Mouse (Mus musculus) limb, embryonic 12.5 days (tissue): ENCODE data around the gene Magohb. TPM values are rescaled to one million over a fixed set of nuclear protein-coding genes. Genes with fewer than 3 reads are reported as not detected.
"Not testable (repeated sequence)": the region's sequence is repeated elsewhere in the genome, so short reads cannot be mapped to it uniquely, and the experiment has no call there.

ENCODE experiments used
- ATAC-seq: fragments of 200-750 bp; cut with Nextera tagmentation; 2 replicates; pipeline ENCODE4 v1.8.0; 2017; ENCODE audit warnings: low read depth, moderate TSS enrichment; ENCODE audit not compliant: insufficient number of reproducible peaks, insufficient read depth, low FRiP score, low TSS enrichment
- H3K27ac ChIP-seq: fragments of 300-500 bp; sonication (generic); 2 replicates; pipeline ENCODE4 v1.5.1; 2016; ENCODE audit warnings: mild to moderate bottlenecking, moderate library complexity
- H3K27me3 ChIP-seq: fragments of 300-500 bp; sonication (generic); 2 replicates; pipeline ENCODE4 v1.6.1; 2016; ENCODE audit warnings: mild to moderate bottlenecking, moderate library complexity
- H3K36me3 ChIP-seq: fragments of 300-500 bp; sonication (generic); 2 replicates; pipeline ENCODE4 v1.6.1; 2016; ENCODE audit warnings: mild to moderate bottlenecking, moderate library complexity
- H3K4me1 ChIP-seq: fragments of 300-500 bp; sonication (generic); replicated peaks from 2 replicates; pipeline ENCODE4 v1.6.1; 2016
- H3K4me2 ChIP-seq: fragments of 300-500 bp; sonication (generic); 2 replicates; pipeline ENCODE4 v1.6.1; 2016; ENCODE audit warnings: mild to moderate bottlenecking, moderate library complexity
- H3K4me3 ChIP-seq: fragments of 300-500 bp; sonication (generic); replicated peaks from 2 replicates; pipeline ENCODE4 v1.5.1; 2016; ENCODE audit warnings: mild to moderate bottlenecking
- H3K9ac ChIP-seq: fragments of 300-500 bp; sonication (generic); replicated peaks from 2 replicates; pipeline ENCODE4 v1.6.1; 2016; ENCODE audit warnings: mild to moderate bottlenecking, moderate library complexity
- H3K9me3 ChIP-seq: fragments of 300-500 bp; sonication (generic); 2 replicates; pipeline ENCODE4 v1.6.1; 2016; ENCODE audit warnings: mild to moderate bottlenecking, moderate library complexity
- WGBS: fragments of 180-500 bp; shearing (Covaris S2); methylation state at CpG from one replicate; pipeline ENCODE4 v1.1.7; 2016; 5-methylcytosine and 5-hydroxymethylcytosine counted together
- polyA plus RNA-seq: library from polyadenylated mRNA; unstranded; fragments of >200 nt; fragmentation: Nextera tagmentation; extraction: Ambion mirVana; gene quantifications from 2 replicates; pipeline ENCODE4 v1.2.1, GENCODE M21; 2016

The Magohb gene
- polyA plus RNA-seq, 1 experiment from 2014 or later = 78.3 TPM

DNA sequence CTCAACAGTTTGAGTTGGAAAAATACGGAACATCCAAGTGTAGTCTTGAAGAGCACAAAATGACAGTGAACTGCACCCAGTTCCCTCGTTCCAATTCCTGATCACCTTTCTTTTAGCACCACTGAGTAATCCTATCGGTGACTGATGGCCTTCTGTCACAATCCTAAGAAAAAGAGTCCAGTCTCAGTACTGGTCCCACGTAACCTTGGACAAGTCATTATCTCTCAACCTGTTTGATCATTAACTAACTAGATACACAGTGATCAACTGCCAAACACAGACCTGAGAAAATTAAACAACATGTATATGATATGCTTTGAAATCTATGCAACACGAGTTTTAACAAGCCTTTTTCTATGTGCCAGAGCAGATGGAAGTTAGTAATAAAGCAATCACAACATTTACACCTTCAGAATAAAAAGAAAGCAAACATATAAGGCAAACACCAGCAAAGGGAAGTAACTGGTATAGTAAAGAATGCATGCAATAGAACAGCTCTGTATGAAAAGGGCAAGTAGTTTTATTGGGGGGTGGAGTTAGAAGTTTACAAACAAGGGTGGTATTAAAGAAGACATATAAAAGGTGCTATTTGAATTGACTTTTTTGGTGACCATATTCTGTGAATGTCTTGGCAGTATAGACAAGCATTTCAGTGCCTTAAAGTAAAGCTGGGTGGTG is 1.5 kb upstream of the Magohb start:
- no peaks in the 10 kb centered on the region for H3K36me3 ChIP-seq
- no peak overlapping the region for H3K4me2 ChIP-seq
- WGBS = 83% methylated on average over 5 of the region's 5 CpGs
- no peak for ATAC-seq
- no peak overlapping the region for H3K9ac ChIP-seq
- H3K4me3 ChIP-seq = no peak overlapping the region
- peaks cover 6% of the 10 kb centered on the region for H3K4me1 ChIP-seq
- H3K27me3 ChIP-seq = no peaks in the 10 kb centered on the region
- H3K9me3 ChIP-seq = no peaks in the 10 kb centered on the region
- H3K27ac ChIP-seq = no peak overlapping the region

DNA sequence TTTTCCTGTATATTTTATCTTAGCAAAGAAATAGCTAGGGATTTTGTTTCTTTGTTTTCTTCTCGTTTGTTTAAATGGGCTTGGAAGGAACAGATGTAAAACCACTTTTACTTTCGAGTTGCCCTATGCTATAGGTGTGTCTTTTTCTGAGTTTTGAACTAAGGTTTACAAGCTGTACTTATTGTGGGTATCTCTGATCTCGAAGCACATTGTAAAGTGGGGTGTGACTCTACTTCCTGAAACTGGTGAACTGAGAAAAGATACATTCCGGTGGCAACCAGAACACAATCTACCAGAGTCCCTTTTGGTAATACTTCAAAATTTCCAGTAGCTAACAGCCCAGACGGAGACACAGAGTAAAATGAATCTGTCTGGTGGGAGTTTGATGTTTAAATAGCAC is 872 bp upstream of the Magohb start:
- H3K36me3 ChIP-seq = no peaks in the 10 kb centered on the region
- H3K9ac ChIP-seq = no peak overlapping the region
- no peak overlapping the region for H3K27ac ChIP-seq
- no peaks in the 10 kb centered on the region for H3K9me3 ChIP-seq
- peaks cover 6% of the 10 kb centered on the region for H3K4me1 ChIP-seq
- H3K27me3 ChIP-seq = no peaks in the 10 kb centered on the region
- ATAC-seq = no peak
- H3K4me2 ChIP-seq = no peak overlapping the region
- no peak overlapping the region for H3K4me3 ChIP-seq
- 89% methylated on average over 5 of the region's 5 CpGs for WGBS

DNA sequence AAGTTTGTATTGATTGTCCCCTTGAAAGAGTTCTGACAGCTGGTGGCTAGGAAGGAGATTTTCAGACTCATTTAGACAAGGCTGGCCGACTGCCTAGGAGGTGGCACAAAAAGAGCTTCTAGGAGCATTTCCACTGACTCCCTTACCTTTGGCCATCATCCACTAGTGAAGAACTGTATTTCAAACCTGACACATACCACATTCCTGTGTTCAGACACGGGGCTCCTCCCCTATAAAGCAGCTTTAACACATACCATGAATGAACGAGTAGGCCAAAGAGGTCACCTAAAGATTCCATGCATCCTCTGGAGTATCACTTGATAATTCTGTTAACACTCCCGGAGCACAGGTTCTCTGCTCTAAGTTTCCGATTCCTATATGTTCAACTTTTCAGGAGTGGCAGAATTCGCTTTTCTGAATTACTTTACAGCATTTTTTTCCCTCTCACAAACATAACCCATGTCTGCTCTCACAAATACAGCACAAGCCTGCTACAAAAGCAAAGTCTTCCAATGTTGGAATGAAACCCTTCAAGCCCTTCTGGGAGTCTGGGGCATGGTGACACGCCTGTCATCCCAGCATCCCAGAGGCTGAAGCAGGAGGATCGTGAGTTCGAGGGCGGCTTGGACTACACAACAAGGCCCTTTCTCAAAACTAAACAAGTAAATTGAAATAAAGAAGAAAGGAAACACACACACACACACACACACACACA is 611 bp downstream of the Magohb start:
- H3K9me3 ChIP-seq = no peaks in the 10 kb centered on the region
- 23% methylated on average over 10 of the region's 10 CpGs for WGBS
- peak overlapping the region; percentile 56; the same call in 1 of the 2 replicates for H3K27ac ChIP-seq
- peaks cover 9% of the 10 kb centered on the region for H3K36me3 ChIP-seq
- ATAC-seq = peak; percentile 24; the same call in 1 of the 2 replicates
- H3K9ac ChIP-seq = peak overlapping the region; percentile 78
- peak overlapping the region; percentile 59 for H3K4me2 ChIP-seq
- H3K4me3 ChIP-seq = peak overlapping the region; percentile 63
- H3K27me3 ChIP-seq = no peaks in the 10 kb centered on the region
- peaks cover 6% of the 10 kb centered on the region for H3K4me1 ChIP-seq

DNA sequence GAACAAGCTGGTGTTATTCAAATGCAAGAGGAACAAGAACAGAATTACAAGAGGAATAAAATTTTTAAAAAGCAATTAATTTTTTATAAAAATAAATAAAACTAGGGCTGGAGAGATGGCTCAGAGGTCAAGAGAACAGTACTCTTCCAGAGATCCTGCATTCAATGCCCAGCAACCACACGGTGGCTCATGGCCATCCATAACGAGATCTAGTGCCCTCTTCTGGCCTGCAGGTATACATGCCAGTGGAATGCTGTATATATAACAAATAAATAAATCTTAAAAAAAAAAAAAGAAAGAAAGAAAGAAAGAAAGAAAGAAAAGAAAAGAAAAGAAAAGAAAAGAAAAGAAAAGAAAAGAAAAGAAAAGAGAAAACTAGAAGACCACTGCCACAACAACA is 2.6 kb downstream of the Magohb start:
- WGBS = 24% methylated on average over 2 of the region's 2 CpGs

DNA sequence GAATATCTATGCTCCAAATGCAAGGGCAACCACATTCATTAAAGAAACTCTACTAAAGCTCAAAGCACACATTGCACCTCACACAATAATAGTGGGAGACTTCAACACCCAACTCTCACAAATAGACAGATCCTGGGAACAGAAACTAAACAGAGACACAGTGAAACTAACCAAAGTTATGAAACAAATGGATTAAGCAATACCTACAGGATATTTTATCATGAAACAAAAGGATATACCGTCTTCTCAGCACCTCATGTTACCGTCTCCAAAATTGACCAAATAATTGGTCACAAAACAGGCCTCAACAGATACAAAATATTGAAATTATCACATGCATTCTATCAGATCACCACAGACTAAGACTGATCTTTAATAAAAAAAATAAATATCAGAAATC is 14.9 kb downstream of the Magohb start:
- 95% methylated on average over 2 of the region's 2 CpGs for WGBS
- H3K4me2 ChIP-seq, H3K4me3 ChIP-seq, H3K4me1 ChIP-seq, H3K9ac ChIP-seq, H3K27me3 ChIP-seq, H3K27ac ChIP-seq, ATAC-seq, H3K9me3 ChIP-seq: not testable (repeated sequence)
- H3K36me3 ChIP-seq = peaks cover 22% of the 10 kb centered on the region

More for the DNA sequence above, 2.6 kb downstream of the Magohb start:
- Histone ChIP-seq H3K27ac (no peak overlapping the region), H3K9me3 (no peaks in the 10 kb centered on the region), H3K27me3 (no peaks in the 10 kb centered on the region), H3K4me2 (no peak overlapping the region), H3K9ac (no peak overlapping the region), H3K4me1 (peaks cover 6% of the 10 kb centered on the region), H3K4me3 (no peak overlapping the region), H3K36me3 (peaks cover 28% of the 10 kb centered on the region)
- no peak for ATAC-seq

DNA sequence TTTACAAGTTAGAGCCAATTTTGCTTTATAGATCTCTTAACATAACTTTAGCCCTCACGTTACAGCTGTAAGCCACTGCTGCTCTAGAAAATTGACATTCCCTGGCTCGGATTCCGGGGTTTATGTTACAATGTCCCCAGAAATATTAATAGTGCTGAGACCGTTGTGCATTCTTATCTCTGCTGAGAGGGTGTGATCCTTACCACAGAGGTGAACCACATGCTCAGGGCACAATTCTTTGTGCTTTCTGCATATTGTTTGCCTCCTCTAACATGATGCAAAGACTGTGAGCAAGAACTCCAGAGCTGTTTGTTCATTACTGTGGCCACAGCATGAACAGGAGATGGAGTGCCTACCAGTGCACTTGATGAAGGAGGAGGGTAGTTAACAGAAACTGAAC is 16.4 kb downstream of the Magohb start:
- no peak for ATAC-seq
- Histone ChIP-seq H3K27ac (no peak overlapping the region), H3K4me1 (no peaks in the 10 kb centered on the region), H3K36me3 (peaks cover 7% of the 10 kb centered on the region), H3K4me2 (no peak overlapping the region), H3K4me3 (no peak overlapping the region), H3K9ac (no peak overlapping the region), H3K9me3 (no peaks in the 10 kb centered on the region), H3K27me3 (no peaks in the 10 kb centered on the region)
- WGBS = 88% methylated on average over 4 of the region's 4 CpGs

DNA sequence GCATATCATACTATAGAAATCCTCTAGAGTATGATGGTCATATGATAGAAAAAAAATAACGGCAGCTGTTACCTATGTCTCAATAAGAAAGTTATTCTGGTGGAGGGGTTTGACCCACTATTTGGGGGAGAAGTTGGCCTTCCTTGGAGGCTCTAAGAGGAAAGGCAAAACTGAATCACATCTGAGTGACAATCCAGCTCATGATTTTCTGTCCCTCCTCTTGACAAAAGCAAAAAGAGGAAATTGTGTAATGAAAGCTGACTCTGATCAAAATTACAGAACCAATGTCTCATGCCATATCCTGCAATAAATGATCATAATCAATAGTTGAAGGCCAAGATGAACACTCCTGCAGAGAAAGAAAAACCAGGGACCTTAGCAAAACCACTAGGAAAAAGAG is 20.7 kb downstream of the Magohb start:
- Histone ChIP-seq H3K9ac (no peak overlapping the region), H3K4me3 (no peak overlapping the region), H3K27ac (no peak overlapping the region), H3K4me2 (no peak overlapping the region), H3K27me3 (no peaks in the 10 kb centered on the region), H3K4me1 (no peaks in the 10 kb centered on the region), H3K9me3 (no peaks in the 10 kb centered on the region), H3K36me3 (peaks cover under 1% of the 10 kb centered on the region; the same call in 1 of the 2 replicates)
- 85% methylated on average over 1 of the region's 1 CpGs for WGBS
- ATAC-seq = no peak

DNA sequence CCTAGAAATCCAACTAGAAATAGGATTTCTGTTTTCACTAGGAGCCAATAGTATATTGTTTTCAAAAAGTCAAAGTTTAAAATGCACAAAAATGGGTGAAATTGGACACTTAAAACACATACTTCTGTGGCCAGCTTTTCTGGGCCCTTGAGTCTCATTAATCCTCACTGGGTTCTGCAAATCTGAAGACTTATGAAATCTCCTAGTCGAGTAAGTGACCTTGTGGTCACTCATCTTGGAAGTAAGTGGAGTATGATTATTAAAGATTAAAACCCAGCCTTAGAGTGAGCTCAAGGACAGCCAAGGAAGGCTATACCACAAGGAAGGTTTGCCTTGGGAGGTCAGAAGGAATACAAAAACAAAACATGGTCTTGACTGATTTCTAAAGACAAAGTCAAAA is 22.7 kb downstream of the Magohb start:
- no peaks in the 10 kb centered on the region for H3K27me3 ChIP-seq
- H3K4me1 ChIP-seq = no peaks in the 10 kb centered on the region
- H3K36me3 ChIP-seq = no peaks in the 10 kb centered on the region
- WGBS = 72% methylated on average over 1 of the region's 1 CpGs
- no peak for ATAC-seq
- H3K4me3 ChIP-seq = no peak overlapping the region
- H3K4me2 ChIP-seq = no peak overlapping the region
- no peaks in the 10 kb centered on the region for H3K9me3 ChIP-seq
- H3K27ac ChIP-seq = no peak overlapping the region
- H3K9ac ChIP-seq = no peak overlapping the region

DNA sequence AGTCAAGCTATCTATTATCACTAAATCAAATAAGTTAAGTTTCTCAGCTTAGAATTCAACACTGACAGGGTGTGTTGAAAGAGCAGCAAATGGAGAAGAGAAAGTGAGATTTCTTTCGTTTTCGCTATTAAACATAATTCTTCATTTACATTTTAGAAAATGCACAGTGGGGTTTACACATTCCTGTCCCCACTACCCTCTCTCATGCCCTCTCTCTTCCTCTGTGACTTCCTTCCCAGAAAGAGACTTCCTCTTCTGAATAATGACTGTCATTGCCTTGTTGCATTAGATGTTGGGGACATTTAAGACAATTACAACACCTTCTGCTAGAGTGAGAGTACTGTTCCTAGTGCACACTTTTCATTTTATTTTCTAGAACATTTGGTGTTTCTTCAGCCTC is 23.4 kb downstream of the Magohb start:
- Histone ChIP-seq H3K4me1 (no peaks in the 10 kb centered on the region), H3K27ac (no peak overlapping the region), H3K36me3 (no peaks in the 10 kb centered on the region), H3K4me3 (no peak overlapping the region), H3K4me2 (no peak overlapping the region), H3K27me3 (no peaks in the 10 kb centered on the region), H3K9me3 (peaks cover under 1% of the 10 kb centered on the region; the same call in 1 of the 2 replicates), H3K9ac (no peak overlapping the region)
- ATAC-seq = no peak
- 95% methylated on average over 2 of the region's 2 CpGs for WGBS

DNA sequence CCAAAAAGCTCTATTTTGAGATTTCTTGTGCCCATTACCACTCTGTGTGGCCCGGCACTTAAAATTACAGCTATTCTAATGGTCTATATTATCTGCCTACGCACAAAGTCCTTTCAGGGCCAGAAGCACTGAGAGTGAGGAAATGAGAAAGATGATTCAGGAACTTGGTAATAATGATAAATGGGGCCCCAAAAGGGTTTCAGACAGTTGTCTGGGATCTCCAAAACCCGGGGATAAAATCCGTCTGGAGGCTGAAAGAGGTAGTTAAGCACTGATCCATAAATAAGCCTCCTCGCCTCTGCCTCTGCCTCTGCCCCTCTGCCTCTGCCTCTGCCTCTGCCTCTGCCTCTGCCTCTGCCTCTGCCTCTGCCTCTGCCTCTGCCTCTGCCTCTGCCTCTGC is 28.9 kb downstream of the Magohb start:
- H3K4me1 ChIP-seq = no peaks in the 10 kb centered on the region
- 84% methylated on average over 5 of the region's 5 CpGs for WGBS
- H3K9me3 ChIP-seq = peaks cover 9% of the 10 kb centered on the region; the same call in 1 of the 2 replicates
- H3K4me2 ChIP-seq = no peak overlapping the region
- H3K27ac ChIP-seq = no peak overlapping the region
- H3K9ac ChIP-seq = no peak overlapping the region
- ATAC-seq = no peak
- H3K4me3 ChIP-seq = no peak overlapping the region
- H3K27me3 ChIP-seq = no peaks in the 10 kb centered on the region
- H3K36me3 ChIP-seq = no peaks in the 10 kb centered on the region

DNA sequence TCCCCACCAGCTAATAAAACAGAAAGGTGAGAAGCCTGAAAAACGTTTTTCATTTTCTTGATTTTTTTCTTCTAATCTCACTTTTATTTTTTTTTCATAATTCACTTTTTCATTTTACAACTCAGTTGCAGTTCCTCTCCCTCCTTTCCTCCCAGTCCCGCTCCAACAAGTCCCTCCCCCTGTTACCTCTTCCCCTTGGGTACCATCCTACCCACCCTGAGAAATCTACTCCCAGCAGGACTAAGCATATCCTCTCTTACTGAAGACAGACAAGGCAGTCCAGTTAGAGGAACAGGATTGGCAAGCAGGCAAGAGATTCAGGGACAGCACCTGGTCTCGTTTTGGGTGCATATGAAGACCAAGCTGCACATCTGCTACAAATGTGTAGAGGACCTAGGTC is 30.3 kb downstream of the Magohb start:
- Histone ChIP-seq H3K36me3 (no peaks in the 10 kb centered on the region), H3K4me3 (no peak overlapping the region), H3K27ac (no peak overlapping the region), H3K9me3 (peaks cover 9% of the 10 kb centered on the region; the same call in 1 of the 2 replicates), H3K4me1 (no peaks in the 10 kb centered on the region), H3K27me3 (no peaks in the 10 kb centered on the region), H3K9ac (no peak overlapping the region), H3K4me2 (no peak overlapping the region)
- no peak for ATAC-seq
- WGBS = 69% methylated on average over 3 of the region's 3 CpGs
